Mouse (Mus musculus) limb, embryonic 11.5 days (tissue): ENCODE data around the gene Klhl28. TPM values are rescaled to one million over a fixed set of nuclear protein-coding genes. Genes with fewer than 3 reads are reported as not detected.
A peak's percentile ranks its signal among the peaks of the same experiment; 100 is the strongest.

Experiments used
- ATAC-seq: fragments of 200-750 bp; cut with Nextera tagmentation; 2 replicates; pipeline ENCODE4 v1.8.0; 2017; ENCODE audit warnings: low read depth; ENCODE audit not compliant: insufficient number of reproducible peaks, low FRiP score, low TSS enrichment
- DNase-seq: peaks from one replicate; pipeline ENCODE4 v3.0.0-alpha.2; 2015; ENCODE audit warnings: low spot score
- H3K27ac ChIP-seq: fragments of 300-500 bp; sonication (generic); replicated peaks from 2 replicates; pipeline ENCODE4 v1.5.1; 2014; ENCODE audit warnings: low read depth, mild to moderate bottlenecking, low read length
- H3K27me3 ChIP-seq: fragments of 300-500 bp; sonication (generic); 2 replicates; pipeline ENCODE4 v1.6.1; 2014; ENCODE audit warnings: mild to moderate bottlenecking, low read length, mixed read lengths; ENCODE audit not compliant: control insufficient read depth, insufficient read depth
- H3K36me3 ChIP-seq: fragments of 300-500 bp; sonication (generic); 2 replicates; pipeline ENCODE4 v1.6.1; 2014; ENCODE audit warnings: mild to moderate bottlenecking, low read length, moderate library complexity, mixed read lengths; ENCODE audit not compliant: control insufficient read depth, insufficient read depth
- H3K4me1 ChIP-seq: fragments of 300-500 bp; sonication (generic); 2 replicates; pipeline ENCODE4 v1.6.1; 2014; ENCODE audit warnings: low read length, mixed read lengths; ENCODE audit not compliant: control insufficient read depth, insufficient read depth
- H3K4me2 ChIP-seq: fragments of 300-500 bp; sonication (generic); 2 replicates; pipeline ENCODE4 v1.6.1; 2014; ENCODE audit warnings: low read depth, mild to moderate bottlenecking, moderate library complexity; ENCODE audit not compliant: severe bottlenecking
- H3K4me3 ChIP-seq: fragments of 300-500 bp; sonication (generic); 2 replicates; pipeline ENCODE4 v1.5.1; 2014; ENCODE audit warnings: low read depth, low read length
- H3K9ac ChIP-seq: fragments of 300-500 bp; sonication (generic); 2 replicates; pipeline ENCODE4 v1.6.1; 2014; ENCODE audit warnings: mild to moderate bottlenecking, low read length
- H3K9me3 ChIP-seq: fragments of 300-500 bp; sonication (generic); 2 replicates; pipeline ENCODE4 v1.6.1; 2016; ENCODE audit warnings: low read length; ENCODE audit not compliant: control insufficient read depth
- WGBS: fragments of 180-500 bp; shearing (Covaris S2); extraction: QIAGEN DNeasy Blood & Tissue Kit; methylation state at CpG from one replicate; pipeline ENCODE4 v1.1.7; 2014; 5-methylcytosine and 5-hydroxymethylcytosine counted together
- polyA plus RNA-seq: library from polyadenylated mRNA; unstranded; fragments of >200 nt; fragmentation: Nextera tagmentation; extraction: Ambion mirVana; gene quantifications from 2 replicates; pipeline ENCODE4 v1.2.1, GENCODE M21; 2014

The Klhl28 gene
- polyA plus RNA-seq, 1 experiment from 2014 or later = 11.6 TPM

- WGBS = 30% methylated on average over 8 of the region's 8 CpGs
- Histone ChIP-seq H3K27ac (no peak overlapping the region), H3K4me3 (no peak overlapping the region), H3K9ac (no peak overlapping the region), H3K4me1 (0 out of 2 replicates have a peak, but pooled peaks cover 8% of the 10 kb centered on the region), H3K27me3 (no peaks in the 10 kb centered on the region), H3K36me3 (no peaks in the 10 kb centered on the region), H3K4me2 (no peak overlapping the region), H3K9me3 (no peaks in the 10 kb centered on the region)
- ATAC-seq (peak; percentile 61; the same call in 1 of the 2 replicates), DNase-seq (peak; percentile 24)
Observed at GRCm38 (mm10) chr12:64903186-64903585, 62.1 kb downstream of the Klhl28 start.

GRCm38 (mm10) chr12:64902506-64902905 is 62.8 kb downstream of the Klhl28 start:
- Histone ChIP-seq H3K9me3 (no peaks in the 10 kb centered on the region), H3K27ac (no peak overlapping the region), H3K36me3 (no peaks in the 10 kb centered on the region), H3K4me1 (0 out of 2 replicates have a peak, but pooled peaks cover 8% of the 10 kb centered on the region), H3K9ac (no peak overlapping the region), H3K27me3 (no peaks in the 10 kb centered on the region), H3K4me3 (no peak overlapping the region), H3K4me2 (no peak overlapping the region)
- WGBS = 7% methylated on average over 8 of the region's 8 CpGs
- DNase-seq (peak; percentile 74), ATAC-seq (peak; percentile 78; the same call in 1 of the 2 replicates)

GRCm38 (mm10) chr12:64897060-64897730 is 68.1 kb downstream of the Klhl28 start:
- no peak overlapping the region for H3K27ac ChIP-seq
- 53% methylated on average over 4 of the region's 4 CpGs for WGBS
- H3K36me3 ChIP-seq = no peaks in the 10 kb centered on the region

More at GRCm38 (mm10) chr12:64897060-64897730, 68.1 kb downstream of the Klhl28 start:
- no peaks in the 10 kb centered on the region for H3K4me1 ChIP-seq
- H3K4me3 ChIP-seq = no peak overlapping the region
- peak; percentile 78 for DNase-seq
- no peak overlapping the region for H3K9ac ChIP-seq
- H3K9me3 ChIP-seq = no peaks in the 10 kb centered on the region
- no peak for ATAC-seq
- H3K4me2 ChIP-seq = no peak overlapping the region
- H3K27me3 ChIP-seq = no peaks in the 10 kb centered on the region

Other genes starting within 250 kb of the Klhl28 start
- gene Gm527, start 47.6 kb downstream of the Klhl28 start, polyA plus RNA-seq = 2.1 and 2.4 TPM in 2 replicates
- gene Togaram1, start 270 bp upstream of the Klhl28 start, polyA plus RNA-seq = 27.3 and 28.1 TPM in 2 replicates
- gene Prpf39, start 70.8 kb upstream of the Klhl28 start, polyA plus RNA-seq = 74.4 and 79.0 TPM in 2 replicates
- 627 and 648 TPM in 2 replicates for gene Fkbp3, start 108.5 kb upstream of the Klhl28 start, polyA plus RNA-seq
- 18.0 and 18.6 TPM in 2 replicates for gene Fancm, start 110.1 kb upstream of the Klhl28 start, polyA plus RNA-seq
- gene Mis18bp1, start 207.1 kb upstream of the Klhl28 start, polyA plus RNA-seq = 80.3 and 86.8 TPM in 2 replicates